Mouse (Mus musculus): ENCODE measurements around the gene Osbpl5. TPM values are rescaled to one million over a fixed set of nuclear protein-coding genes. Genes with fewer than 3 reads are reported as not detected.

Osbpl5 gene
- 3.2 and 6.5 TPM in 2 replicates for polyA plus RNA-seq (2012; ENCODE audit: low replicate concordance)

DNA sequence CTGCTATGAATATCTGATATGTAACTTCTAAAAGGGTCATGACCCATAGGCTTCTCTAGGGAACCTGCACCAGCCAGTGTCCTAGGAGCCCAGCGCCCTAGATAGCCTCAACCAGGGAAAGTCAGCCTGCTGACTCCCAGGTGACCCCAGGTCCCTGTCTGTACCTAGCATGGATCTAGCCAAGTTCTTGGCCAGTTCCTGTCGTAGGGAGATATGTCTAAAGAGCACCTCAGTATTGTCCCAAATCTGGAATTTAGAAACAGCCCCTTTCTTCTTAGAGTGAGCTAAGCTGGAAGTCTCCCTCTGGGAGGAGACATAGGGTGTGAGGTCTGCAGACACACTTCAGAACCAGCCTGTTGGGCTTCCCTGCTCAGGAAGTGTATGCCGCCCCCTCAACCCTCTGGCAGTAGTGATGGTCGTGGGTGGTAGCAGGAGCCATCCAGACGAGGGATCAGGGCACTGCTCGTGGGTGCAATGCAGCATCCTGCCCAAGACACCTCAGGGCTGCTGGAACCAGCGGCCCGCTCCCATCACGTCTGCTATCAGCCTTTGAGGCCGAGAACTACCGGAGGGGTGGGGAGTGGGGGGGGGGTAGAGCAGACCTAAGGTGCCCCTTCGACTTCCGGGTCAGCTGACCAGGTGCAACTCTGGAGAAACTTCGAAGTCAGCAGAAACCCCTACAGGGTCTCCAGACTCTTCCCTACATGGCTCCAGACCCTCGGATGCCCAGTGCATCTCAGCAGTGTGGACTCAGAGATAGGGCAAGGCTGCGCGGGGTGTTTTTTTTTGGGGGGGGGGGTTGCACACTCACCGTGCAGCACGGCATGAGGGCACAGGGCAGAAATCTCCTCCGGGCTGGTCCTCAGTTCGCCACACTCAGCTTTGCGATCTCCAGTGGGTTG is at the start of gene Osbpl5:
TSS of gene Osbpl5 (minus strand) at position 861 of the 902 bp plus-strand sequence.

DNA sequence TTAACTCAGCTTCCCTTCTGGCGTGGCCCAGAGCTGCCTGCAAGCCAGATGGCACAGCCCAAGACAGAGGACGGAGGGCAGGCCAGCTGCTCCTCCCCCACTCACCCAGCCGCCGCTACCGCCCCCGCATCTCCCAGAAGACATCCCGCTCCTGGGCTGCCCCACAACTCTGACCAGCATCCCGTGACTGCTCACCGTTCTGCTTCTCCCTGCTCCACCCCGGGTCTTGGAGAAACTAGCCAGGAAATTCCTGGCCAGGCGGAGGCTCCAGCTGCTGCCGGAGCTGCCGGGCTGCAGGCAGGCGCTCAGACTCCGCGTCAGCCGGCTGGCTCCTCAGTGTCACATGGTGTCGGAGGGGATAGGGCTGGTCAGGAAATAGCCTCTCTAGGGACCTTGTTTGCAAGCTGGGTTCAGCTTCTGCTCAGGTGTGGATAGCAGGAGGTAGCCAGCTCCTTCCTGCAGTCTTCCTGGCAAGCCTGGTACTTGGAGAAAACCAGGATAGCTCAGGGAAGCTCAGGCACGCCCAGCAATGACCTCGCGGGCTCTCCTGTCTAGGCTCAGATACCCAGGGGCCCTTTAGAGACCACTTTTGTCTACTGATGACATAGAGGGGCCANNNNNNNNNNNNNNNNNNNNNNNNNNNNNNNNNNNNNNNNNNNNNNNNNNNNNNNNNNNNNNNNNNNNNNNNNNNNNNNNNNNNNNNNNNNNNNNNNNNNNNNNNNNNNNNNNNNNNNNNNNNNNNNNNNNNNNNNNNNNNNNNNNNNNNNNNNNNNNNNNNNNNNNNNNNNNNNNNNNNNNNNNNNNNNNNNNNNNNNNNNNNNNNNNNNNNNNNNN is 27.4 kb upstream of the Osbpl5 start, which contains the start of gene Mrgpre:
TSS of gene Mrgpre (minus strand) at position 505 of the 834 bp plus-strand sequence.

DNA sequence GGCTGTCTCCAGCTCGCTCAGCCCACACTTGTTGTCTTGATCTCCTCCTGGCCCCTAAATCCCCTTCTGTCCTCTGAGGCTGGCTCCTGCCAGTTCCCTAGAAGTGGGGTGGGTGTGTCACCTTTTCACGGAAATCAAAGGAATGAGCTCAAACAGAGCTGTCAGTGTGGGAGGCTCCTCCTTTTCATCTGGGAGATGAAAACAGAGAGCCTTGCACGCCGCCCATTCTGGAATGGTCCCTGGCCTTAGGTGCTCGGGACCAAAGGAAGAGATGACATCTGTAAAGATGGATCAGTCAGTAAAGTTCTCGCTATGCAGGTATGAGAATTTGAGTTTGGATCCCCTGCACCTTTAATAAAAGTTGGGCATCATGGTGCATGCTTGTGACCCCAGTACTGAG is 10.1 kb upstream of the Osbpl5 start, which contains the start of gene Mrgprg:
TSS of gene Mrgprg (minus strand) at position 101 of the 400 bp plus-strand sequence.

DNA sequence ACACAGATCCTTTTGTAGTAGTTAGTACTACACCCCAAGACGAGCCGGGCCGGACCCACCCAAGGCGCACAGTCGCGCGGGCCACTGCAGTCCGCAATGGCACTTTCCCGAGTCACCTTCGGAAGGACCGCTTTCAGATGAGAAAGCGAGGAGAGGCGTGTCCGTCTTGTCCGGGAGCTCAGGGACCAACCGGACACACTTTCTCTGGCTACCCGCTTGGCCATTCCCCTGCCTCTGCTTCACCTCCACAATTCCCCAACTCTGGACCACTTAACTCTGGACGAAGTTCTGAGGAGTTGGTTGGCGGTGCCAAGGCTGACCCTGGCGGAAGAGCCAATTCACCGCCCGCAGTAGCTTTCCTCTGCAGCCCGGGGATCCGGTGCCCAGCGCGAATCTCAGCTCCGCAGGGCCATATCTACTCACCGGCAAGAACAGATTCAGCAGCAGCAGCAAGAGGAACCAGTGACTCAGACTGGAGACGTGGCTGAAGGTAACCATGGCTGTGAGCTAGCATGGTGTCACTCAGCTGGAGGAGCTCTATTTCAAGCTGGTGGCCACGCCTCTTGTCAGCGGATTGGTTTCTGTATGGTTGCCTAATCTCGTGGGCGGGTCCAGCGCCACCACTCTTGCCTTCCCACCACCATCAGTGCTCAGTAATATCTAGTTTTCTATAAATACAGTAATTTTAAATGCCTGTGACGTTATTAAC is 71.3 kb downstream of the Osbpl5 start, which contains the start of gene Tnfrsf23:
TSS of gene Tnfrsf23 (minus strand) at position 514 of the 709 bp plus-strand sequence.

DNA sequence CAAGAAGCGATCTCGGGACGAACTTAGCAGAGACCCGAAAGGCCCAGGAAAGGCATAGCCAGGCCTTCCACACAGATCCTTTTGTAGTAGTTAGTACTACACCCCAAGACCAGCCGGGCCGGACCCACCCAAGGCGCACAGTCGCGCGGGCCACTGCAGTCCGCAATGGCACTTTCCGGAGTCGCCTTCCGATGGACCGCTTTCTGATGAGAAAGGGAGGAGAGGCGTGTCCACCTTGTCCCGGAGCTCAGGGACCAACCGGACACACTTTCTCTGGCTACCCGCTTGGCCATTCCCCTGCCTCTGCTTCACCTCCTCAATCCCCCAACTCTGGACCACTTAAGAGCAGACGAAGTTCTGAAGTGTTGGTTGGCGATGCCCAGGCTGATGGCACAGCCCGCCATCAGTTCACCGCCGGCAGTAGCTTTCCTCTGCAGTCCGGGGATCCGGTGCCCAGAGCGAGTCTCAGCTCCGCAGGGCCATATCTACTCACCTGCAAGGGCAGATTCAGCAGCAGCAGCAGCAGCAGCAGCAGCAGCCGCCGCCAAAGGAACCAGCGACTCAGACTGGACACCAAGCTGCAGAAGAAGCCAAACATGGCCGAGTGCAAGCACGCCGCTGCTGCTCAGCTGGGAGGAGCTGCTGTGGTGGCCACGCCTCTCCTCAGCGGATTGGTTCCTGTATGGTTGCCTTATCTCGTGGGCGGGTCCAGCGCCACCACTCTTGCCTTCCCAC is 107.6 kb downstream of the Osbpl5 start, which contains the start of gene Tnfrsf22:
TSS of gene Tnfrsf22 (minus strand) at position 628 of the 735 bp plus-strand sequence.

Other genes starting within 250 kb of the Osbpl5 start
- 22.5 and 50.1 TPM in 2 replicates for gene Nap1l4, start 207.9 kb downstream of the Osbpl5 start, polyA plus RNA-seq (2012; ENCODE audit: low replicate concordance)
- gene Cars, start 156.9 kb downstream of the Osbpl5 start, polyA plus RNA-seq (2012; ENCODE audit: low replicate concordance): 30.6 and 46.1 TPM in 2 replicates
- 0.13 TPM in 1 of 2 replicates, not detected in the other for gene Tnfrsf26, start 128.3 kb downstream of the Osbpl5 start, polyA plus RNA-seq (2012; ENCODE audit: low replicate concordance)
- 0.82 TPM in 1 of 2 replicates, not detected in the other for gene Tnfrsf22, start 107.3 kb downstream of the Osbpl5 start, polyA plus RNA-seq (2012; ENCODE audit: low replicate concordance)
- 0.16 TPM in 1 of 2 replicates, not detected in the other for gene Tnfrsf23, start 71.1 kb downstream of the Osbpl5 start, polyA plus RNA-seq (2012; ENCODE audit: low replicate concordance)
- gene Mrgprg, start 10.0 kb upstream of the Osbpl5 start, polyA plus RNA-seq (2012; ENCODE audit: low replicate concordance): not detected in 2 replicates
- 2.0 and 2.7 TPM in 2 replicates for gene Mrgpre, start 27.5 kb upstream of the Osbpl5 start, polyA plus RNA-seq (2012; ENCODE audit: low replicate concordance)
- gene Nadsyn1, start 65.9 kb upstream of the Osbpl5 start, polyA plus RNA-seq (2012; ENCODE audit: low replicate concordance): 0.81 and 5.3 TPM in 2 replicates
- 4.0 and 20.4 TPM in 2 replicates for gene Dhcr7, start 66.2 kb upstream of the Osbpl5 start, polyA plus RNA-seq (2012; ENCODE audit: low replicate concordance)
- gene Gm498, start 109.9 kb upstream of the Osbpl5 start, polyA plus RNA-seq (2012; ENCODE audit: low replicate concordance): not detected in 2 replicates
- gene Shank2, start 244.9 kb upstream of the Osbpl5 start, polyA plus RNA-seq (2012; ENCODE audit: low replicate concordance): 0.14 TPM in 1 of 2 replicates, not detected in the other

All from leukemia stem cell, adult 10-12 weeks (primary cell).